Mouse (Mus musculus) neural tube, embryonic 14.5 days (tissue): ENCODE results near the gene Hsp90ab1. TPM values are rescaled to one million over a fixed set of nuclear protein-coding genes. Genes with fewer than 3 reads are reported as not detected.

Source experiments
- ATAC-seq: fragments of 200-750 bp; cut with Nextera tagmentation; 2 replicates; pipeline ENCODE4 v1.8.0; 2017; ENCODE audit warnings: low read depth, mild to moderate bottlenecking, moderate TSS enrichment, moderate library complexity
- H3K27ac ChIP-seq: fragments of 300-500 bp; sonication (generic); 2 replicates; pipeline ENCODE4 v1.5.1; 2014; ENCODE audit warnings: low read depth, mild to moderate bottlenecking, control low read depth, low read length, moderate library complexity, mixed read lengths
- H3K27me3 ChIP-seq: fragments of 300-500 bp; sonication (generic); 2 replicates; pipeline ENCODE4 v1.6.1; 2014; ENCODE audit warnings: low read length; ENCODE audit not compliant: control insufficient read depth, insufficient read depth
- H3K36me3 ChIP-seq: fragments of 300-500 bp; sonication (generic); 2 replicates; pipeline ENCODE4 v1.6.1; 2014; ENCODE audit warnings: low read length, mixed read lengths; ENCODE audit not compliant: control insufficient read depth, insufficient read depth
- H3K4me1 ChIP-seq: fragments of 300-500 bp; sonication (generic); 2 replicates; pipeline ENCODE4 v1.6.1; 2014; ENCODE audit warnings: low read length; ENCODE audit not compliant: control insufficient read depth, insufficient read depth
- H3K4me2 ChIP-seq: fragments of 300-500 bp; sonication (generic); 2 replicates; pipeline ENCODE4 v1.6.1; 2014; ENCODE audit warnings: mild to moderate bottlenecking, low read depth, low read length, control low read depth
- H3K4me3 ChIP-seq: fragments of 300-500 bp; sonication (generic); 2 replicates; pipeline ENCODE4 v1.5.1; 2014; ENCODE audit warnings: low read depth, low read length, control low read depth, mixed read lengths
- H3K9ac ChIP-seq: fragments of 300-500 bp; sonication (generic); replicated peaks from 2 replicates; pipeline ENCODE4 v1.6.1; 2014; ENCODE audit warnings: low read depth, mild to moderate bottlenecking, control low read depth, low read length, mixed read lengths
- H3K9me3 ChIP-seq: fragments of 300-500 bp; sonication (generic); 2 replicates; pipeline ENCODE4 v1.6.1; 2016; ENCODE audit warnings: low read length; ENCODE audit not compliant: control insufficient read depth
- WGBS: fragments of 180-500 bp; shearing (Covaris S2); extraction: QIAGEN DNeasy Blood & Tissue Kit; methylation state at CpG from one replicate; pipeline ENCODE4 v1.1.7; 2014; 5-methylcytosine and 5-hydroxymethylcytosine counted together
- polyA plus RNA-seq: library from polyadenylated mRNA; unstranded; fragments of >200 nt; fragmentation: Nextera tagmentation; extraction: Ambion mirVana; gene quantifications from 2 replicates; pipeline ENCODE4 v1.2.1, GENCODE M21; 2014

Hsp90ab1 gene
- polyA plus RNA-seq, 1 experiment from 2014 or later = 1,278 TPM

DNA sequence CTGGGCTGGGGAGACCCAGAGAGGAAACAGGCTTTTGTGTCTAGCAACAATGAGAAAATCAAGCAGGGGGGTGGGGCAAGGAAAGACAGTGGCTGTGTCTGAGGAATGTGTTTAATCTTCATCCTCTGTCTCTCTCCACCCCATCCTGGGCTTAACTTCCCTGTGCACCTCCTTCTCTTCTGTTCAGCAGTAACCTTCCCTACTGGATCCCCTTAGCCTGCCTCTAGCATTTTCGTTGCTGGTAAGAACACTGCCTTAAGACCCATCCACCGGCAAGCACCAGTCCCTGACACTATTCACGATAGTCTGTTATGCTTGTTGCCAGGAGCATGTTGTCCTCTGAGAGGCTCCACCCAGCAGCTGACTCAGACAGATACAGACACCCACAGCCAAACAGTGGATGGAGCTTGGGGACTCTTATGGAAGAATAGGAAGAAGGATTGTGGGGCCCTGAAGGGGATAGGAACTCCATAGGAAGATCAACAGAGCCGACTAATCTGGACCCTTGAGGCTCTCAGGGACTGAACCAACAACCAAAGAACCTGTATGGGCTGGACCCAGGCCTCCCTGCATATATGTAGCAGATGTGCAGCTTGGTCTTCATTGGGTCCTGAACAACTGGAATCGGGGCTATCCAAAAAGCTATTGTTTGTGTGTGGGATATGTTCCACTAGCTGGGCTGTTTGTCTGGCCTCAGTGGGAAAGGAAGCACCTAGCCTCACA, 37.2 kb upstream of the Hsp90ab1 start:
- no peak overlapping the region for H3K9ac ChIP-seq
- H3K27me3 ChIP-seq = no peaks in the 10 kb centered on the region
- H3K27ac ChIP-seq = no peak overlapping the region
- no peak overlapping the region for H3K4me3 ChIP-seq
- 49% methylated on average over 5 of the region's 5 CpGs for WGBS
- no peak overlapping the region for H3K4me2 ChIP-seq
- no peaks in the 10 kb centered on the region for H3K9me3 ChIP-seq
- ATAC-seq = no peak
- no peaks in the 10 kb centered on the region for H3K4me1 ChIP-seq
- H3K36me3 ChIP-seq = no peaks in the 10 kb centered on the region

DNA sequence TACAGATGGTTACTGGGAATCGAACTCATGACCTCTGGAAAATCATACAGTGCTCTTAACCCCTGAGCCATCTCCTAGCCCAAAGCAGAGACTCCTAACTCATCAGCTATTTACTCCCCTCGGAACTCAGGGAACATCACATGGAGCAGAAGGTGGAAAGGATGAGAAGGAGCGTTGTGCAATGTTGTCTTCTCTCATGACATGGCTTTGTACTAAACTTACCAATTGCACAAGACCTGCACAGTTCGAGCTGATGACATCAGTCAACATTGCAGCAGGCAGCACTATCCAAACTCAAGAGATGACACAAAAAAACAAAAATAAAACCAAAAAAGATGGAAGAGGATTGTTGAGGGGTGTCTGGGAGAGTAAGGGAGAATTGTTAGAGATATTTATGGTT, 35.3 kb upstream of the Hsp90ab1 start:
- no peak for ATAC-seq
- Histone ChIP-seq H3K9ac (no peak overlapping the region), H3K4me1 (no peaks in the 10 kb centered on the region), H3K9me3 (no peaks in the 10 kb centered on the region), H3K27me3 (no peaks in the 10 kb centered on the region), H3K4me2 (no peak overlapping the region), H3K36me3 (no peaks in the 10 kb centered on the region), H3K4me3 (no peak overlapping the region), H3K27ac (no peak overlapping the region)
- WGBS = 93% methylated on average over 4 of the region's 4 CpGs

DNA sequence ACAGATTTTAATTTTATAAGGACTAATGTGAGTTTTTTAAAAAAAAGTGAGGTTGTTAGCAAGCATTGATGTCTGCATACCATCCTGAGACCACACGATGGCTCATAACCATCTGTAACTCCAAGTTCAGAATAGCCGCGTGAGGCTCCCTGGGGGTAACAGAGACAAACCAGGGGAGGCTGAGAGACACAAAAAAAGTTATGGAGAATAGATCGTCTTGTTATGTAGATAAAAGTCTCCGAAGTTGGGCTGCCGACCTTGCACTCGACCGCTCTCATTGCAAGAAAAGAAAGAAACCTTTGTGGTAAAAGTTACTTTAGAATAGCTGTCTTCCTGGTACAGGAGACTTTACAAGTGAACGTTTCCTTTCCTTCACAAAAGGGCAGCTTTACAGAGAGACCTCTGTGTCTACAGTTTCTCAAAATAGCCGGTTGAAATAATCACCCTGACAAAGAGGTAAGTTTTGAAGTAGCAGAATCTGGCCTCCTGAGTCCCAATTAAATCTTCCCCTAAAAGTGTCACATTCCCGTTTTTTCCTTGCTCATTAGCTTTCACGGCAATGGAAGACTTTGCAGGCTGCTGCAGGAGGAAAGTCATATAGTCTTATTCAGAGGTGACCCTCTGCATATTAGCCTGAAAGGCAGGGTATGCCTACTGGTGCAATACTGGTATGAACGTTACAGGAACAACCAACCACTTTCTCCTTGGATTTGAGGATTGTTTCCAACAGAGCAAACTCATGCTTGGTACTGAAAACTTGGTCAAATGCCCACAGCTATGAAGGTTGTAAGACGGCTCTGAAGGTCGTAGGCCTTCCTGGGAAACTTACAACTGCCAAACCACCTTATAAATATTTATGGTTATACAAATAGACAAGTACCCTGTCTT, 34.2 kb upstream of the Hsp90ab1 start:
- H3K36me3 ChIP-seq = no peaks in the 10 kb centered on the region
- H3K9me3 ChIP-seq = no peaks in the 10 kb centered on the region
- no peak for ATAC-seq
- H3K9ac ChIP-seq = no peak overlapping the region
- no peaks in the 10 kb centered on the region for H3K4me1 ChIP-seq
- no peaks in the 10 kb centered on the region for H3K27me3 ChIP-seq
- H3K4me2 ChIP-seq = no peak overlapping the region
- 77% methylated on average over 15 of the region's 15 CpGs for WGBS
- no peak overlapping the region for H3K27ac ChIP-seq
- H3K4me3 ChIP-seq = no peak overlapping the region

DNA sequence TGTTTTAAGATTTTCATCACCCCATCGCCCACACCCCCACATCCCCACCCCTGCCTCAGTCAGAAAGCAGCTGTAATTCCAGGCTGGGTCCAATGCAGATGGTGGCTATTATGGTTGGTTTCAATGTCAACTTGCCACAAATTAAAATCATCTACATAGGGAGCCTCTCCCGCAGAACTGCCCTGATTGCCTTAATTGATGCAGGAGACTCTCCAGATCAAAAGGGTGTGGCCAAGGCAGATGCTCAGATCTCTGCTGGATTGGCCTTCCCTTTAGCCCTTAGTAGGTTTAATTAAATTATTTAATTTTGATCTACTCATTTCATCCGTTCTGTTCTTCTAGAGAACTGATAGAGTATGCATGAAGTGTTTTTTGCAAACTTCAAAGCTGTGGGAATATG, 29.9 kb upstream of the Hsp90ab1 start:
- no peak for ATAC-seq

DNA sequence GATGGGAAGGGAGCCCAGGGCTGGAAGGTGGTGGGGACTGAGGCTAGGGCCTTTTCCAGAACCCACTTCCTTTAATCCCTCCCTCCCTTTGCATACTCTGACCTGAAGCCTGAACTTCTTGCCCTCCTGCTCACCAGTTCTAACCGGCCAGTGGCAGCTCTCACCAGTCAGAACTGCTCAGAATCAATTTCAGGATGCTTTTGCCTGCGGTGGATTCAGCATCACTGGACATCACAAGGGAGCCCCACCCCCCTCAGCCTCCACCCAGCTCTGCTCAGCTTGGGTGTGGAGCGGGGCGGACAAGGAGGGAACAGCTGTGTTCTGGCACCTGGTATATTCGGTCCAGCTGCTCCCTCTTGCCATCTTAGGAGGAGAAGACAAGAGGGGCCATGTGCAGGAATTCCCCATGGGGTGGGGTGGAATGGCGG, 28.8 kb upstream of the Hsp90ab1 start, which contains the start of gene Mymx:
Mymx (minus strand) TSS at position 226 of the 428 bp plus-strand sequence.
- peaks cover 8% of the 10 kb centered on the region for H3K4me1 ChIP-seq
- ATAC-seq = no peak
- no peak within 1 kb of the TSS for H3K9ac ChIP-seq
- WGBS = 32% methylated on average over 6 of the region's 6 CpGs
- no peak within 1 kb of the TSS for H3K4me2 ChIP-seq
- H3K9me3 ChIP-seq = no peaks in the 10 kb centered on the region
- H3K36me3 ChIP-seq = no peaks in the 10 kb centered on the region
- peaks cover 6% of the 10 kb centered on the region; the same call in 1 of the 2 replicates for H3K27me3 ChIP-seq
- no peak within 1 kb of the TSS for H3K4me3 ChIP-seq
- no peak within 1 kb of the TSS for H3K27ac ChIP-seq

More for the DNA sequence above, 29.9 kb upstream of the Hsp90ab1 start:
- Histone ChIP-seq H3K27me3 (peaks cover 6% of the 10 kb centered on the region; the same call in 1 of the 2 replicates), H3K4me2 (no peak overlapping the region), H3K9ac (no peak overlapping the region), H3K4me1 (peaks cover 5% of the 10 kb centered on the region), H3K27ac (no peak overlapping the region), H3K9me3 (no peaks in the 10 kb centered on the region), H3K36me3 (no peaks in the 10 kb centered on the region), H3K4me3 (no peak overlapping the region)
- WGBS = 78% methylated on average over 3 of the region's 3 CpGs

DNA sequence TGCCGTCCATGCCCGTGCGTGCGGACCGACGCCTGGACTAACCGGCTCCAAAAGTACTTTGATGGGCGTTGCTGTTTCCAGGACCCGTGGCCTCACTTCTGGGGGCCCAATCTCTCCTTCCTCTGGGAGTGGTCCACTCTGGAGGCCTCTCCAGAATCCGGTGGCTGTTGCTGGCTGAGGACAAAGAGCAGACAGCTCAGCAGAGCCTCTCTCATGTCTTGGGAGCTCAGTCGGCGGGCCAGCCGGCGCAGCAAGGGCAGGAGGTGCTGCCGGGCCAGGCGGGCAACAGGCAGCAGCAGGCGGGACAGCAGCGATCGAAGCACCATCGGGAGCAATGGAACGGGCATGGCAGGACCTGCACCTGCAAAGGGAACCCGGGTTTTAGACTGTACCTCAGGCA, 28.3 kb upstream of the Hsp90ab1 start:
- Histone ChIP-seq H3K36me3 (no peaks in the 10 kb centered on the region), H3K27ac (no peak overlapping the region), H3K4me3 (no peak overlapping the region), H3K27me3 (peaks cover 6% of the 10 kb centered on the region; the same call in 1 of the 2 replicates), H3K4me2 (no peak overlapping the region), H3K9ac (no peak overlapping the region), H3K9me3 (no peaks in the 10 kb centered on the region), H3K4me1 (peaks cover 12% of the 10 kb centered on the region)
- ATAC-seq = no peak
- WGBS = 13% methylated on average over 22 of the region's 22 CpGs

DNA sequence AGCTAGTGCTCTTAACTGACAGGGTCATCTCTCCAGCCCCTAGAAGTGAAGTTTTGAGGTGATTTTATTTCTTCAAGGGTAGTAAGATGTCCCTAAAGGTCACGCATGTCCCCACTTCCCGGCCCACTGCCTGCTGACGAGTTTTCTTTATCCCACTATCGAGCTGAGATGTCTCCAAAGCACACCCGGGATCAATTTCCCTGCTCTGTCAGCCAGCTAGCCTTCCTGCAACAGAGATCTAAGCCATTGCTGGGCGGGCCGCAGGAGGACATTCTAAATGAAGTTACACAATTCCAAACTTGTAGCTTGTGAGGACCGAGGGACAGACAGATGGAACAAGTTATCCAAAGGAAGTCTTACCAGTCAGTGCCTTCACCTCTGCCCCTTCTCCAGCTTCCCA, 27.2 kb upstream of the Hsp90ab1 start:
- peaks cover 19% of the 10 kb centered on the region for H3K4me1 ChIP-seq
- H3K27me3 ChIP-seq = peaks cover 6% of the 10 kb centered on the region; the same call in 1 of the 2 replicates
- H3K9me3 ChIP-seq = no peaks in the 10 kb centered on the region
- H3K4me2 ChIP-seq = no peak overlapping the region
- no peaks in the 10 kb centered on the region for H3K36me3 ChIP-seq
- WGBS = 73% methylated on average over 8 of the region's 8 CpGs
- no peak for ATAC-seq
- H3K9ac ChIP-seq = no peak overlapping the region
- no peak overlapping the region for H3K27ac ChIP-seq
- H3K4me3 ChIP-seq = no peak overlapping the region

DNA sequence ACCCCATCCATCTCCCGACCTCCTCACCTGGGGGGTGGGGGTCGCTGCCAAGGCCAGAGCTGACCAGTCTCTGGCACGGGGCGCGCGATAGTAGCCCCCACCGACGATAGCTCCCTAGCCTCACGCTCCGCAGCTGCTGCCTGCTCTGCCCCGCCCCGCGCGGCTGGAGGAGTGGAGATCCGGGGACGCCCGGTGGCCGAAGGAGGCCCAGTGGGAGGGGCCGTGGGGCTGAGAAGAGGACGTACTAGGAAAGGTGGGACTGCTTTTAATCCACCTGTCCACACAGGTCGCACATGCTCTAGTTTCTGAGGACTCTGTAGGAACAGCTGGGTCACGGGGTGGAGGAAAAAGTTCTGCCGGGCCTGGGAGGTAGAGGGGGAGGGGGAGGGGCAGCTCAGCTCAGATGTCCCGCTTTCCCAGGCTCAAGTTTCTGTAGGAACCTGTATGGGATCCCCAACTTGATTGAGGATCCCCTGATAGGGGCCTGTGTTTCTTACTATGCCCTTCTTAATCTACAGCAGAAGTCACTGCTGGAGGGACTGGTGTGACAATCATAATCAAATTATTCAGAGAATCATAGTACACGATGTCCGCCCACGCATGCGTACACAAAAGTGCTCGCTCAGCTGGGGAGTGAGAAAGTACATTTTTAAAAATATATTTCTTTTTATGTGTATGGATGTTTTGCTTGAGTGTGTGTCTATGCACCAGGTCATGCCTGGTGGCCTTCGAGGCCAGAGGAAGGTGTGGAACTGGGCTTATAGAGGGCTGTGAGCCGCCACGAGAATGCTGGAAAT, 26.6 kb upstream of the Hsp90ab1 start, which contains the start of gene Slc29a1:
Slc29a1 (minus strand) TSS at position 161 of the 797 bp plus-strand sequence.
- no peak within 1 kb of the TSS for H3K27ac ChIP-seq
- no peak for ATAC-seq
- H3K9ac ChIP-seq = 0 out of 2 replicates have a peak within 1 kb of the TSS, but pooled peaks have one; percentile 18

More for the DNA sequence above, 26.6 kb upstream of the Hsp90ab1 start, which contains the start of gene Slc29a1:
- peak within 1 kb of the TSS; percentile 48 for H3K4me2 ChIP-seq
- peaks cover 6% of the 10 kb centered on the region; the same call in 1 of the 2 replicates for H3K27me3 ChIP-seq
- no peaks in the 10 kb centered on the region for H3K9me3 ChIP-seq
- H3K4me3 ChIP-seq = peak within 1 kb of the TSS; percentile 13
- no peaks in the 10 kb centered on the region for H3K36me3 ChIP-seq
- H3K4me1 ChIP-seq = peaks cover 24% of the 10 kb centered on the region
- WGBS = 18% methylated on average over 32 of the region's 32 CpGs
